Mouse (Mus musculus) lung, postnatal 0 days (tissue): ENCODE measurements around the gene Senp6. TPM values are rescaled to one million over a fixed set of nuclear protein-coding genes. Genes with fewer than 3 reads are reported as not detected.

Experiments used
- ATAC-seq: fragments of 200-750 bp; cut with Nextera tagmentation; 2 replicates; pipeline ENCODE4 v1.8.0; 2017; ENCODE audit warnings: moderate library complexity
- DNase-seq: peaks from one replicate; pipeline ENCODE4 v3.0.0-alpha.2; 2016; ENCODE audit warnings: low spot score
- H3K27ac ChIP-seq: fragments of 300-500 bp; sonication (generic); 2 replicates; pipeline ENCODE4 v1.5.1; 2014; ENCODE audit warnings: antibody characterized with exemption, mild to moderate bottlenecking, low read length, mixed read lengths
- H3K27me3 ChIP-seq: fragments of 300-500 bp; sonication (generic); replicated peaks from 2 replicates; pipeline ENCODE4 v1.6.1; 2014; ENCODE audit warnings: low read length, mixed read lengths; ENCODE audit not compliant: insufficient read depth
- H3K36me3 ChIP-seq: fragments of 300-500 bp; sonication (generic); 2 replicates; pipeline ENCODE4 v1.6.1; 2014; ENCODE audit warnings: low read length, mixed read lengths; ENCODE audit not compliant: insufficient read depth
- H3K4me1 ChIP-seq: fragments of 300-500 bp; sonication (generic); 2 replicates; pipeline ENCODE4 v1.6.1; 2014; ENCODE audit warnings: antibody characterized with exemption, low read depth, low read length, mixed read lengths; ENCODE audit not compliant: insufficient read depth
- H3K4me2 ChIP-seq: fragments of 300-500 bp; sonication (generic); replicated peaks from 2 replicates; pipeline ENCODE4 v1.6.1; 2014; ENCODE audit warnings: low read depth, mild to moderate bottlenecking, low read length, moderate library complexity, mixed read lengths
- H3K4me3 ChIP-seq: fragments of 300-500 bp; sonication (generic); 2 replicates; pipeline ENCODE4 v1.5.1; 2014; ENCODE audit warnings: low read depth, low read length
- H3K9ac ChIP-seq: fragments of 300-500 bp; sonication (generic); replicated peaks from 2 replicates; pipeline ENCODE4 v1.6.1; 2014; ENCODE audit warnings: low read depth, mild to moderate bottlenecking
- H3K9me3 ChIP-seq: fragments of 300-500 bp; sonication (generic); 2 replicates; pipeline ENCODE4 v1.6.1; 2016; ENCODE audit warnings: low read length, mixed read lengths
- CTCF ChIP-seq: IDR thresholded peaks from 2 replicates; pipeline ENCODE4 v1.5.1; 2016; ENCODE audit warnings: antibody characterized with exemption, mild to moderate bottlenecking
- EP300 ChIP-seq: IDR thresholded peaks from 2 replicates; pipeline ENCODE4 v1.6.1; 2016; ENCODE audit warnings: antibody characterized with exemption, mild to moderate bottlenecking, control low read depth
- WGBS: fragments of 180-500 bp; shearing (Covaris S2); extraction: QIAGEN DNeasy Blood & Tissue Kit; methylation state at CpG from one replicate; pipeline ENCODE4 v1.1.7; 2014; 5-methylcytosine and 5-hydroxymethylcytosine counted together
- polyA plus RNA-seq: library from polyadenylated mRNA; unstranded; fragments of >200 nt; fragmentation: Nextera tagmentation; extraction: Ambion mirVana; gene quantifications from 2 replicates; pipeline ENCODE4 v1.2.1, GENCODE M21; 2015

Gene Senp6
- polyA plus RNA-seq, 1 experiment from 2014 or later, result 48.4 TPM

DNA sequence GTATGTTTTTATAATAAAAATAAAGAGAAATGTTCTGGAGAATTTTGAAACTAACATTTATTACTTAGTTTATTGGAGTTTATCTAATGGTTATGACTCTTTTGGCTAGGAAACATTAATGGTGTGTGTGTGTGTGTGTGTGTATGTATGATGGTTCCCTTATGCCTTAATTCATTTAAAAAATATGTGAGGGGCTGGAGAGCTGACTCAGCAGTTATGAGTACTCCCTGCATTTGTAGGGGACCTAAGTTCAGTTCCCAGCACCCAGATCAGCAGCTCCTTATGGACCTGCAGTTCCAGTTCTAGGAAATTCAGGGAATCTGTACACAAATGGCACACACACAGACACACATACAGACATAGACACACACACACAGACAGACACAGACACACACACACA is 104.5 kb downstream of the Senp6 start:
- Histone ChIP-seq H3K36me3 (no peaks in the 10 kb centered on the region), H3K27me3 (no peaks in the 10 kb centered on the region), H3K4me1 (no peaks in the 10 kb centered on the region; the same call in none of the 2 replicates), H3K9ac (no peak overlapping the region), H3K4me3 (no peak overlapping the region), H3K27ac (no peak overlapping the region), H3K4me2 (no peak overlapping the region), H3K9me3 (no peaks in the 10 kb centered on the region)
- TF ChIP-seq CTCF, result no peak
- no peak for TF ChIP-seq EP300
- DNase-seq (no peak), ATAC-seq (no peak)

DNA sequence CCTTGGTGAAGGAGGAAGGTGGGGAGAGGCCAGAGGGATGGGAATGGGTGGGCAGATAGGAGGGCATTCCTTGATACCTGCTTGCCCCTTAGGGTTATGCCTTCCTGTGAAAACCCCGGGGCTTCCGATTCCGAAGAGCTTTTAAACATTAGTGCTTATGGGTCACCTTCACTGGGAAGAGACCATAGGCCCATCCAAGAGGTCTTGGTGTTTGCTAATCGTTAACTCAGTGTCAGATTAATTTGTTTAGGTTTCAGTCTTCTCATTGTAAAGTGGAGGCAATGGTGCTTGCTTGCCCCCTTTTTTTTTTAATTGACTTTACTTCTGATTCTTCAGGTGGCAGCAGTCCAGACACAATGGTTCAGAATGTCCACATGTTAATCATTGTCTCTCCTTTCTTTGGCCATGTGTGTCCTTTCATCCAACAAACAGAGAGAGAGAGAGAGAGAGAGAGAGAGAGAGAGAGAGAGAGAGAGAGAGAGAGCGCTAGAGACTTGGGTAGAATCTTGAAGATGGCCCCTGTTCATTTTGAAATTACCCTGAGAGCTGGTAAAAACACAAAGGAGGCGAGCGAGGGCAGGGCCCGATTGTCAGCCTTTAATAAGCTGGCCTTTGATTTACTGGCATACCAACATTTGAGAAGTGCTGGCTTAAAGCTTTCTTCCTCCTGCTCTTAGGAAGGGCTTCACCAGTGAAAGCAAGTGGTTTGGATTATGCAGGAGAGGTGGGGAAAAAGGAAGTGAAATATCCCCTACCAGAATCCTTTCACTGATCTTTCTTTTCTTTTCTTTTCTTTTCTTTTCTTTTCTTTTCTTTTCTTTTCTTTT is 105.9 kb downstream of the Senp6 start:
- H3K36me3 ChIP-seq, result no peaks in the 10 kb centered on the region
- no peaks in the 10 kb centered on the region; the same call in none of the 2 replicates for H3K4me1 ChIP-seq
- WGBS, result 73% methylated on average over 8 of the region's 8 CpGs
- no peaks in the 10 kb centered on the region for H3K9me3 ChIP-seq
- H3K4me3 ChIP-seq, result no peak overlapping the region
- TF ChIP-seq EP300 (no peak), CTCF (no peak)
- DNase-seq (no peak), ATAC-seq (no peak)
- no peak overlapping the region for H3K9ac ChIP-seq
- H3K27ac ChIP-seq, result no peak overlapping the region
- no peak overlapping the region for H3K4me2 ChIP-seq
- no peaks in the 10 kb centered on the region for H3K27me3 ChIP-seq

DNA sequence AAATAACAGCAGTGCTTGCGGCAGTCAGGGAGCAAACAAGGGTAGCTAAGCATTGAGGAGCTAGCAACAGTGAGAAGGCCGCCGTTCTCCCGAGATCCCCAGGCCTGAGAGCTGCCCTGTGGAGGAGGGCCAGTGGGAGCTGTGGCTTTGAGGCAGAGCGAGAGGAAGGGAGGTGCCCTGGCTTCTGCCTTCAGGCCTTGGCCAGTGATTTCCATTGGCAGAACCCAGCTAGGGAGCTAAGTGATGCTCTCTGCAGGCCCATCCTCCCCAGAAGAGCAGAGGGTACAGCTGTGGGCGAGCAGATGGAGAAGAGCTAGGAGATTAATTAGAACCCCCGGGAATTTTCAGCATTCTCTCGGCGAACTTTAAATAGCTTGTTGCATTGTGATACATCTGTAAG is 106.9 kb downstream of the Senp6 start:
- Histone ChIP-seq H3K9me3 (no peaks in the 10 kb centered on the region), H3K9ac (no peak overlapping the region), H3K4me3 (no peak overlapping the region), H3K4me1 (no peaks in the 10 kb centered on the region; the same call in none of the 2 replicates), H3K27me3 (no peaks in the 10 kb centered on the region), H3K27ac (no peak overlapping the region), H3K36me3 (no peaks in the 10 kb centered on the region), H3K4me2 (no peak overlapping the region)
- ATAC-seq, result no peak
- TF ChIP-seq EP300 (no peak), CTCF (no peak)
- WGBS, result 60% methylated on average over 9 of the region's 9 CpGs
- no peak for DNase-seq

DNA sequence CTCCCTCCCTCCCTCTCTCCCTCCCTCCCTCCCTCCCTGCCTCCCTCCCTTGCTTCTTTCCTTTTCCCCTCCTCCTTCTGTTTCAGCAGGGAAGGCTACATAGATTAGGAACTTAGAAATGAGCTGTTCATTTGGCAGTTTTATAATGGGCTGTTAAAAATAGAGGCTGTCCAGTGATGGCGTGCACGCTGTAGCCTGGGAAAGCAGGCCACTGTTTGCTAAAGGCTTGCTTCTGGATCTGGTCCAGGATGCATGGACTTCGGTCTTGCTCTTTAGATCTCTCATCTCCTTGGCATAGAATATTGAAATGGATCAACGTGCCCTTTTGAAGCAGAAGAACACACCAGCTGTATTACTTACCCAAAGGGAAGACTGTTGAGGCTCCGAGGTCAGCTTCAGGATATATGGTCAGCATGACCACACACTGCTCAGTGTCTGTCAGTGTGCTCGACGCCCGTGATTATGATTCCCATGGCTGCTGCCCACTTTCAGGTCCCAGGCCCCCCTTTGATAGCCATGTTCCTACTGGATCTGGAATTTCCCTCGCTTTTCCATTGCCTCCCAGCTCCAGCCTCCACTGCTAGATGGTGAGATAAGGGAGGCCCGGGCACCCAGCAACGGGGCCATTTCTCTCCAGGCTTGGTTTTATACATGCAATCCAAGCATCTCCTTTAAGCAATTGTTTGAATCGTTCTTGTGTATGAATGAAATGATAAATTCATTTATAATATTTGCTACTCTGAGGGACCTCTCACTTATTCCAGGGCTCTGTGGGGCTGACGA is 110.2 kb downstream of the Senp6 start:
- WGBS, result 46% methylated on average over 13 of the region's 13 CpGs
- DNase-seq (peak; percentile 86), ATAC-seq (peak; percentile 90)
- no peak for TF ChIP-seq EP300
- TF ChIP-seq CTCF, result no peak
- H3K9me3 ChIP-seq, result no peaks in the 10 kb centered on the region
- H3K9ac ChIP-seq, result no peak overlapping the region
- 0 out of 2 replicates have a peak overlapping the region, but pooled peaks have one; percentile 32 for H3K27ac ChIP-seq
- no peaks in the 10 kb centered on the region for H3K27me3 ChIP-seq
- no peaks in the 10 kb centered on the region; the same call in none of the 2 replicates for H3K4me1 ChIP-seq
- H3K36me3 ChIP-seq, result no peaks in the 10 kb centered on the region
- H3K4me3 ChIP-seq, result no peak overlapping the region
- H3K4me2 ChIP-seq, result no peak overlapping the region

DNA sequence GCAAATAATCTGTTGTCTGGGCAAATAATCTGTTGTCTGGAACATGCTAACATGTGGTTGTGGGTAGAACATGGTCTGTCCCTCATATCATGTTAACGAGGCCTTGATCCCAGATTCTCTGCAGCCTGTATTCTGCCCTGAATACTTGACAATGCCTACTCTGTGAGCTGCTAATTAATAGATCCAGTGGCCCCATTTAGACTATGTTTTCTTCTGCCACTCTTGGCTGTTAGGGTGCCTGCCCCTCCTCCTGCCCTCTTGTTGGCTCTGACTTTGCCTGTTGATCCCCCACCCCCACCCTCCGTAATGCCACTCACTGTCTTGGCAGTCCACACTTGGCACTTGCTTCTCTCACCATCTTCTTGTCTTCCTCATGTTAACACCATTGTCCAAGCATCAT is 112.0 kb downstream of the Senp6 start:
- H3K4me3 ChIP-seq, result no peak overlapping the region
- TF ChIP-seq EP300 (no peak), CTCF (no peak)
- no peaks in the 10 kb centered on the region for H3K27me3 ChIP-seq
- DNase-seq (no peak), ATAC-seq (no peak)
- WGBS, result 85% methylated on average over 2 of the region's 2 CpGs
- H3K4me2 ChIP-seq, result no peak overlapping the region
- H3K9me3 ChIP-seq, result no peaks in the 10 kb centered on the region
- no peaks in the 10 kb centered on the region; the same call in 1 of the 2 replicates for H3K4me1 ChIP-seq
- H3K9ac ChIP-seq, result no peak overlapping the region
- H3K27ac ChIP-seq, result no peak overlapping the region
- no peaks in the 10 kb centered on the region for H3K36me3 ChIP-seq

DNA sequence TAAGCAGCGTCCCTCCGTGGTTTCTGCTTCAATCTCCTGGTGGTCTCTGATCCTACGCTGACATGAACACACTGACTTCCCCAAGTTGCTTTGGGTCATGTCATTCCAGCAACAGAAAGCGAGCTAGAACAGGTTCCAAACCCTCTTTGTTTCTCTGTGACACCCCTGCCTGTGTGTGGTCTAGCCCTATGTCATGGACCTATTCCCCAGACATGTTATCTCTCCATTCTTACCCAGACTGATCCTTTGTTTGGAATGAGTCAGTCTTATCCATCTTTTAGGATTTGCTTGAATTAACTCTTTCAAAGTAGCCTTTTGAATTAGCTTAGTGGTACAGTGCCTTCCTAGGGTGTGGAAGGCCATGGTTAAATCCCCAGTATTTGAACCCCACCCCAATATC is 113.0 kb downstream of the Senp6 start:
- TF ChIP-seq CTCF (no peak), EP300 (no peak)
- DNase-seq, result no peak
- Histone ChIP-seq H3K27me3 (no peaks in the 10 kb centered on the region), H3K4me3 (no peak overlapping the region), H3K9me3 (no peaks in the 10 kb centered on the region), H3K36me3 (no peaks in the 10 kb centered on the region), H3K4me1 (no peaks in the 10 kb centered on the region), H3K4me2 (no peak overlapping the region), H3K27ac (no peak overlapping the region), H3K9ac (no peak overlapping the region)
- ATAC-seq, result no peak
- 60% methylated on average over 4 of the region's 4 CpGs for WGBS
